Mouse (Mus musculus) frontal cortex, adult 2 months (tissue): Measurements from ENCODE around the gene Cnga3. TPM values are rescaled to one million over a fixed set of nuclear protein-coding genes. Genes with fewer than 3 reads are reported as not detected.
A peak's percentile ranks its signal among the peaks of the same experiment; 100 is the strongest.

Experiments
- DNase-seq, 2 experiments: peaks; one replicate each; pipeline ENCODE4 v3.0.0; 2022; ENCODE audit warnings: low spot score in 1 of 2; ENCODE audit errors: extremely low spot score in 1 of 2
- polyA plus RNA-seq: library from polyadenylated mRNA; depleted of rRNA; stranded (reverse); fragments of >200 nt; gene quantifications from 2 replicates; pipeline ENCODE4 v1.2.3, GENCODE M21; 2012; rRNA removed

Gene Cnga3
- polyA plus RNA-seq = 0.06 and 0.20 TPM in 2 replicates

- DNase-seq = no peak
Measured at GRCm38 (mm10) chr1:37214144-37214543, at the start of gene Cnga3. Cnga3 (plus strand) TSS chr1:37214434.

GRCm38 (mm10) chr1:37166066-37166465, 48.2 kb upstream of the Cnga3 start:
- no peak for DNase-seq

GRCm38 (mm10) chr1:37167918-37168317, 46.3 kb upstream of the Cnga3 start:
- DNase-seq = no peak

GRCm38 (mm10) chr1:37177874-37178273, 36.4 kb upstream of the Cnga3 start:
- peak in 1 of 2 experiments; percentile 28 for DNase-seq

- DNase-seq = no peak
Measured at GRCm38 (mm10) chr1:37179852-37180251, 34.4 kb upstream of the Cnga3 start.

GRCm38 (mm10) chr1:37187050-37187449, 27.2 kb upstream of the Cnga3 start:
- no peak for DNase-seq

- DNase-seq = peak in 1 of 2 experiments; percentile 55
Measured at GRCm38 (mm10) chr1:37194607-37195006, 19.6 kb upstream of the Cnga3 start.

GRCm38 (mm10) chr1:37201406-37201805, 12.8 kb upstream of the Cnga3 start:
- no peak for DNase-seq

- DNase-seq = no peak
Measured at GRCm38 (mm10) chr1:37207743-37208142, 6.5 kb upstream of the Cnga3 start.

- no peak for DNase-seq
Measured at GRCm38 (mm10) chr1:37212375-37212774, 1.9 kb upstream of the Cnga3 start.

- DNase-seq = peak in 1 of 2 experiments; percentile 15
Measured at GRCm38 (mm10) chr1:37218386-37218785, 4.2 kb downstream of the Cnga3 start.

- no peak for DNase-seq
Measured at GRCm38 (mm10) chr1:37219593-37219992, 5.4 kb downstream of the Cnga3 start.

- peak; percentile 90 to 94 for DNase-seq
Measured at GRCm38 (mm10) chr1:37220134-37220907, 6.1 kb downstream of the Cnga3 start.

GRCm38 (mm10) chr1:37222002-37222401, 7.8 kb downstream of the Cnga3 start:
- no peak for DNase-seq

- DNase-seq = no peak
Measured at GRCm38 (mm10) chr1:37230404-37230803, 16.2 kb downstream of the Cnga3 start.

GRCm38 (mm10) chr1:37231295-37231701, 17.1 kb downstream of the Cnga3 start:
- DNase-seq = peak in 1 of 2 experiments; percentile 60

GRCm38 (mm10) chr1:37239045-37239635, 24.9 kb downstream of the Cnga3 start:
- DNase-seq = no peak

- no peak for DNase-seq
Measured at GRCm38 (mm10) chr1:37242253-37242652, 28.0 kb downstream of the Cnga3 start.

GRCm38 (mm10) chr1:37246476-37246875, 32.2 kb downstream of the Cnga3 start:
- DNase-seq = no peak

GRCm38 (mm10) chr1:37248406-37248805, 34.2 kb downstream of the Cnga3 start:
- peak in 1 of 2 experiments; percentile 43 for DNase-seq

GRCm38 (mm10) chr1:37250643-37251310, 36.5 kb downstream of the Cnga3 start:
- peak; percentile 42 to 95 for DNase-seq
